Mouse (Mus musculus) liver, embryonic 14.5 days (tissue): Measurements from ENCODE around the gene Ptprd. TPM values are rescaled to one million over a fixed set of nuclear protein-coding genes. Genes with fewer than 3 reads are reported as not detected.

Experiments used
- ATAC-seq: fragments of 200-750 bp; cut with Nextera tagmentation; 2 replicates; pipeline ENCODE4 v1.8.0; 2017; ENCODE audit warnings: moderate number of reproducible peaks, mild to moderate bottlenecking, moderate library complexity; ENCODE audit not compliant: insufficient read depth
- DNase-seq, 3 experiments: peaks; one replicate each; pipeline ENCODE4 v3.0.0-alpha.2; 2012 to 2013; ENCODE audit warnings: low read depth in 3 of 3, low spot score in 3 of 3
- H3K27ac ChIP-seq: fragments of 300-500 bp; sonication (generic); 2 replicates; pipeline ENCODE4 v1.5.1; 2014; ENCODE audit warnings: moderate library complexity, mild to moderate bottlenecking, control low read depth, inconsistent platforms
- H3K27me3 ChIP-seq: fragments of 300-500 bp; sonication (generic); 2 replicates; pipeline ENCODE4 v1.6.1; 2014; ENCODE audit warnings: mild to moderate bottlenecking, low read length, moderate library complexity; ENCODE audit not compliant: control insufficient read depth, insufficient read depth
- H3K36me3 ChIP-seq: fragments of 300-500 bp; sonication (generic); replicated peaks from 2 replicates; pipeline ENCODE4 v1.6.1; 2014; ENCODE audit warnings: low read depth; ENCODE audit not compliant: control insufficient read depth, insufficient read depth
- H3K4me1 ChIP-seq, 2 experiments: fragments of 200-500 bp in 1 of 2; fragments of 300-500 bp in 1 of 2; sonication (generic) in 1 of 2; replicated peaks; 2 replicates each; pipeline ENCODE4 v1.6.1; 2012 to 2014; ENCODE audit warnings: antibody characterized with exemption in 1 of 2, inconsistent platforms in 1 of 2, low read length in 1 of 2; ENCODE audit not compliant: control insufficient read depth in 2 of 2, insufficient read depth in 2 of 2
- H3K4me2 ChIP-seq: fragments of 300-500 bp; sonication (generic); 2 replicates; pipeline ENCODE4 v1.6.1; 2014; ENCODE audit warnings: low read depth, mild to moderate bottlenecking, control low read depth, moderate library complexity
- H3K4me3 ChIP-seq, 2 experiments: fragments of 200-500 bp in 1 of 2; fragments of 300-500 bp in 1 of 2; sonication (generic) in 1 of 2; 2 replicates each; pipeline ENCODE4 v1.5.1; 2012 to 2014; ENCODE audit warnings: low read depth in 2 of 2, low read length in 2 of 2, mild to moderate bottlenecking in 2 of 2, control low read depth in 1 of 2, inconsistent platforms in 1 of 2, moderate library complexity in 1 of 2; ENCODE audit not compliant: insufficient read depth in 1 of 2
- H3K9ac ChIP-seq: fragments of 300-500 bp; sonication (generic); replicated peaks from 2 replicates; pipeline ENCODE4 v1.6.1; 2014; ENCODE audit warnings: mild to moderate bottlenecking, control low read depth, moderate library complexity
- H3K9me3 ChIP-seq: fragments of 300-500 bp; sonication (generic); 2 replicates; pipeline ENCODE4 v1.6.1; 2016; ENCODE audit warnings: low read length, mixed read lengths; ENCODE audit not compliant: control insufficient read depth
- CTCF ChIP-seq: IDR thresholded peaks from 2 replicates; pipeline ENCODE4 v1.5.1; 2016; ENCODE audit warnings: antibody characterized with exemption, low read depth, control low read depth
- EP300 ChIP-seq: IDR thresholded peaks from 2 replicates; pipeline ENCODE4 v1.6.1; 2016; ENCODE audit warnings: antibody characterized with exemption, low read depth
- WGBS: fragments of 180-500 bp; shearing (Covaris S2); extraction: QIAGEN DNeasy Blood & Tissue Kit; methylation state at CpG from one replicate; pipeline ENCODE4 v1.1.7; 2014; ENCODE audit not compliant: insufficient replicate concordance; 5-methylcytosine and 5-hydroxymethylcytosine counted together
- polyA plus RNA-seq, 2 experiments: library from polyadenylated mRNA; depleted of rRNA in 1 of 2; stranded (reverse) in 1 of 2; unstranded in 1 of 2; fragments of >200 nt; fragmentation: Nextera tagmentation in 1 of 2; extraction: Ambion mirVana in 1 of 2; gene quantifications; 2 replicates each; pipeline versions ENCODE4 v1.2.1 to v1.2.3; 2012 to 2014

The Ptprd gene
- polyA plus RNA-seq, 2 experiments = 1.5 to 2.8 TPM

DNA sequence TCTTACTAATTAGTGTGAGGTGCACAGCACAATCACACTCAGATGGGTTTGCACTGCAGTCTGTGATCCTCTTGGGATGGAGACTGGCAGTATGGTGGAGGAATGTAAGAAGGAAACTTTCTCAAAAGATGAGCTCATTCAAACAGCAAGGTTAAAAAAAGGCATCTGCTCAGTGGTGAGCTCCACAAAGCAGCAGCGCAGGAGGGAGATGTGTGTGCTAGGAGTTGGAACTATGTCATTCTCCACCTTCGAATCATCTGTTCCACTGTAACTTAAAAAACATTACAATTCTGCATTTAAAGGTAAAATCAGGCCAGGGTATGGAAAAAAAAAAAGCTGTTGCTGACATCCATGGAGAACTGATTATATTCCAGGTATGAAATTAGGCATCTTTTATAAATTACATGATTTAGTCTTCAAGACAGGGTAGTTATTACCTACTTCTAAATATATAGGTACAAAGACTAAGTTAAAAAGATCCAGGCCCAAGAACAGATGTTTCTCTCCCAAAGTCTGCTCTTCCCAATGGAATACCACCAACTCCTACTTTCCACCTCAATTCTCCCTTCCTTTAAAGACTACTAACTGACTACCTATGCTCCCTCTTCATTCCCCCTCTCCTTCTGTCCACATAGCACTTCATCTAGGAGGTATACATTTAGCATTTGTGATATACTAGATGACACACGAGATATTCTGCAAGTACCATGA, 562.0 kb downstream of the Ptprd start:
- Histone ChIP-seq H3K27ac (no peak overlapping the region), H3K4me3 (no peak overlapping the region), H3K4me1 (no peaks in the 10 kb centered on the region), H3K27me3 (no peaks in the 10 kb centered on the region), H3K9me3 (no peaks in the 10 kb centered on the region), H3K36me3 (no peaks in the 10 kb centered on the region), H3K9ac (no peak overlapping the region), H3K4me2 (no peak overlapping the region)
- TF ChIP-seq EP300 (no peak), CTCF (no peak)
- ATAC-seq (no peak), DNase-seq (no peak)
- 46% methylated on average over 3 of the region's 3 CpGs for WGBS

DNA sequence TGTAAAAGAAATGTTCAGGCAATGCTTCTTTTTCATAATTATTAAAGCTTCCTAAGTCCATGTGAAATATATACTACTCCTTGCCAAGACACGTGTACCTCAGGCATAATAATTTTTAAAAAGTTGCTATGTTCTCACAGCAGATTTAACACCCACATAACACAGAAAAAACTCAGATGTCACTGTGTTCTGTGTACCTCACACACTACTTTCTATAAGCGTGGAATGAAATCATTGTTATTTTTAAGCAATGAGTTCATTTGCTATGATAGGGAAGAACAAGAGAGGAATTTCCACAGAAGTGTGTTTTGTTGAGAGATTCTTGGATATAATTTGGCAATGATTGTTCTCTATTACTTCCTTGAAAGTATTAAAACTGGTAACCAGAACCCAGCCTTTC, 562.9 kb downstream of the Ptprd start:
- ATAC-seq = no peak
- DNase-seq = no peak
- no peak overlapping the region for H3K27ac ChIP-seq
- no peaks in the 10 kb centered on the region for H3K27me3 ChIP-seq
- 66% methylated on average over 2 of the region's 2 CpGs for WGBS
- H3K4me2 ChIP-seq = no peak overlapping the region
- H3K36me3 ChIP-seq = no peaks in the 10 kb centered on the region
- H3K9me3 ChIP-seq = no peaks in the 10 kb centered on the region
- H3K4me3 ChIP-seq = no peak overlapping the region
- TF ChIP-seq EP300 = no peak
- no peak for TF ChIP-seq CTCF
- H3K9ac ChIP-seq = no peak overlapping the region
- H3K4me1 ChIP-seq = no peaks in the 10 kb centered on the region

DNA sequence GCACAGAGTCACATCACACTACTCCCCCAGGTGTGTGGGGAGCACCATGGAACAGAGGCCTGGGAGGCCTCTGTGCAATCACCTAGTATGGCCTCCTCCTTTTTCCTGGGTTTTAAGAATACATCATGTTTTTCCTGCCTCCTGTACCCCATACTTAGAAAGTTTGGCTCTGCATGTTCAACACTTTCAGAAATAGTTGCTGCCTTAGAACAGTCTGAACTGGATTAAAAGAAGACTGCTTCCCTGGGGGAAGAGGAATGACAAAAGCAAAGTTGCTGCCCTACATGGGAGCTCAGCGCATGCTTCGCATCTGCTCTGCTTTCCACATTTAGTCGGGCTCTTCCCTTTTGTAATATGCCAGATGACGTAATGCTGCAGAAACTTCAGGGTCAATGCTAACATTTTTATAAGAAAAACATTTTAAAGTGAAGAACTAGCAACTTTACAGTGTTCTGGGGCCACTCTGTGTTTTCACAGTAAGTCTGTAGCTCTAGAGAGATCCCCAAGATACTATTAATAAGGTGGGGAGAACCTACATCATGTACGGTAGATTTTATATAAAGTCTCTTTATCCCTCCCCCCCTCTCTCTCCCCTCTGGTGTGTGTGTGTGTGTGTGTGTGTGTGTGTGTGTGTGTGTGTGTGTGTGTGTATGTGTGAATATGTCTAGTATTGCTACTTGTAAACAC, 564.2 kb downstream of the Ptprd start:
- DNase-seq (no peak), ATAC-seq (no peak)
- H3K4me2 ChIP-seq = no peak overlapping the region
- H3K4me3 ChIP-seq = no peak overlapping the region
- 75% methylated on average over 5 of the region's 5 CpGs for WGBS
- no peak overlapping the region for H3K27ac ChIP-seq
- H3K27me3 ChIP-seq = no peaks in the 10 kb centered on the region
- H3K4me1 ChIP-seq = no peaks in the 10 kb centered on the region
- H3K36me3 ChIP-seq = no peaks in the 10 kb centered on the region
- TF ChIP-seq CTCF (no peak), EP300 (no peak)
- H3K9ac ChIP-seq = no peak overlapping the region
- H3K9me3 ChIP-seq = no peaks in the 10 kb centered on the region

DNA sequence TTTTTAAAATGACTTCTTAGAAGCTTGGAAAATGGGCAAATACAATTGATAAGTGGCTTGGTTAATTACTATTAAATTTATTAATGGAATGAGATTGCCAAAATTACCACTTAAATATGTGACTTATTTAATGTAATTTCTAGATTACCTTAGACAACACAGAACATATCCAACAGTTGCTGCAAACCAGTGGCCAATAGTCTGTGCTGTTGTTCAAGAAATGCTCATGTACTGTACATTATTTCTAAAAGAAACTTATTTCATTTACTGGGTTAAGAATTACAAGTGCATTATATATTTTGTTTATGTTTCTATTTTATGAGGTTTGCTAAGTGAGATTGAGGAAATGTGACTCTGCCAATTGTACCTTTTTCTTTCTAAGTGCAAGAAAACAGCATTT, 567.3 kb downstream of the Ptprd start:
- H3K4me3 ChIP-seq = no peak overlapping the region
- no peaks in the 10 kb centered on the region for H3K27me3 ChIP-seq

DNA sequence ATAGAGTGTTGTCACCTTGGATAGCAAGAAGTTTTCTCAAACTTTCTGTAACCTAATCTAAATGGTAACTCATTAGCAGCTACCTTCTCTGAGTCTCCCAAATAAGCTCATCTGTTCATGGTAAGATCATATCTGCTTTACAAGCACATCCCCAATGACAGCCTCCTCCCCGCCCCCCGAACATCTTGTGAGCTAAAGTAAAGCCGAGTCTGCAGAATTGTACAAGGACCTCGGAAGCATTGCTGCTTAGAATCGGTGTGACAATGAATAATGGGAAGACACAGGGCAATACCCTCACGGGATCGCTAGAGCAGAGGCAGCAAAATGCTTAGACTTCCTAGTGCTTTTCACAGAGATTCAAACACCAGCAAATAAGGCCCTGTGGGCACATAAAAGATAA, 571.7 kb downstream of the Ptprd start:
- no peak for TF ChIP-seq CTCF
- TF ChIP-seq EP300 = no peak
- no peak overlapping the region for H3K9ac ChIP-seq
- 66% methylated on average over 7 of the region's 7 CpGs for WGBS
- no peak overlapping the region for H3K4me3 ChIP-seq
- no peaks in the 10 kb centered on the region for H3K27me3 ChIP-seq
- ATAC-seq (no peak), DNase-seq (no peak)
- H3K4me2 ChIP-seq = no peak overlapping the region
- no peaks in the 10 kb centered on the region for H3K36me3 ChIP-seq
- H3K9me3 ChIP-seq = no peaks in the 10 kb centered on the region
- no peak overlapping the region for H3K27ac ChIP-seq
- H3K4me1 ChIP-seq = no peaks in the 10 kb centered on the region

More for the DNA sequence above, 567.3 kb downstream of the Ptprd start:
- Histone ChIP-seq H3K4me1 (no peaks in the 10 kb centered on the region), H3K9me3 (no peaks in the 10 kb centered on the region), H3K4me2 (no peak overlapping the region), H3K36me3 (no peaks in the 10 kb centered on the region), H3K9ac (no peak overlapping the region), H3K27ac (no peak overlapping the region)
- TF ChIP-seq CTCF (no peak), EP300 (no peak)
- DNase-seq = no peak
- no peak for ATAC-seq
